Mouse (Mus musculus) CD4-positive naive resting alpha-beta T cell, adult 57 days (primary cell): ENCODE measurements around the gene Trmt11. TPM values are rescaled to one million over a fixed set of nuclear protein-coding genes. Genes with fewer than 3 reads are reported as not detected.

Experiments used
- total RNA-seq: library from RNA; stranded (reverse); gene quantifications from one replicate; pipeline ENCODE4 v1.2.4, GENCODE M21; 2023

The Trmt11 gene
- 14.2 TPM for total RNA-seq

DNA sequence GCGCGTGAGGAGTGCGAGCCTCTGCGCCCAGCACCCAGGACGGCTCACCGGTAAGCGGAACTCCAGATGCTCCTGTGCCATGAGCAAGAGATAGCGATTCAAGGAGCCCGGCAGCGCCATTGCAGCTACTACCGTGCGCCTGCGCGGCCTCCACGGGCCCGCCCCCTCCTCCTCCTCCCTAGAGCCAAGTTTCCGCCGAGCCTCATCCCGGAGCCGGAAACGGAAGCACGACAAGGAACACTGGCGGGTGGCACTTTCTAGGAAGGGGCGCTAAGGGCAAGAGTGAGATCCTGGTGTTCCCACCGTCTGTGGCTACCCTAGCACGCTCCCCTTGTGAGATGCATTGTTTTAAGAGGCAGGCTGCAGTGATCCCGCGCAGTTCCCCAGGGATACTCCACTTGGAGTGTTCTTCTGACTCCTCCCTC, at the start of gene Trmt11:
TSS of gene Trmt11 (minus strand) at position 208 of the 425 bp plus-strand sequence.

DNA sequence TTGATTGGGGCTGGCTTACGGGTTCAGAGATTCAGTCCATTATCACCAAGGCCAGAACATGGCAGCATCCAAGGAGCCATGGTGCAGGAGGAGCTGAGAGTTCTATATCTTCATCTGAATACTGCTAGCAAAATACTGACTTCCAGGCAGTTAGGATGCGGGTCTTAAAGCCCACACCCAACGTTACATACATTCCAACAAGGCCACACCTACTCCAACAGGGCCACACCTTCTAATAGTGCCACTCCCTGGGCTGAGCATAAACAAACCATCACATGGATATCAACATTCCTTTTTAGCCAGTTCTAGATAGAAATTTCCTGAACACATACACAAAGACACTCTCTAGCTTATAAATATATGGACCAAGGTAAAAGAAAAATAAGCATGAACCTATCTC, 29.0 kb upstream of the Trmt11 start, which contains the start of gene Hint3:
TSS of gene Hint3 (minus strand) at position 120 of the 400 bp plus-strand sequence.

Other genes with a start within 250 kb of the Trmt11 start
- 15.6 TPM for gene Hint3, start 28.9 kb upstream of the Trmt11 start, total RNA-seq
- gene Ncoa7, start 202.6 kb upstream of the Trmt11 start, total RNA-seq = 20.6 TPM
- not detected for gene Hey2, start 242.1 kb upstream of the Trmt11 start, total RNA-seq